Comparison of ENCODE assay signal across 9 mouse cellular contexts in genomic region chr9:27300698-27301097, GRCm38 (mm10). TPM values are rescaled to one million over a fixed set of nuclear protein-coding genes. Genes with fewer than 3 reads are reported as not detected.
DNase-seq lines count a peak whose midpoint lies in the region; ATAC-seq and TF ChIP-seq lines count a peak whose summit lies in the region.
"Had no signal": no experiment of that assay in that cellular context is flagged by ENCODE, and none has a peak within 500 bp of the region (broad histone marks: within the 10 kb centered on the region; RNA-seq: fewer than 3 reads in every experiment).

No protein-coding gene starts in this region.

- H3K27ac ChIP-seq in heart, embryonic 15.5 days, result no peak overlapping the region
- H3K27ac ChIP-seq in ES-E14 (ENCODE audit: insufficient read depth, low read depth, low read length, poor library complexity, severe bottlenecking), result no peak overlapping the region
- H3K27ac ChIP-seq in hindbrain, embryonic 11.5 days (ENCODE audit: low read depth, low read length), result no peak overlapping the region
- no peak overlapping the region for H3K27ac ChIP-seq in midbrain, embryonic 13.5 days

- peaks cover 36% of the 10 kb centered on the region for H3K4me1 ChIP-seq in heart, embryonic 15.5 days (replicated peaks)
- H3K4me1 ChIP-seq in ES-E14 (ENCODE audit: control insufficient read depth in 2 of 2, insufficient read depth in 2 of 2, low read length in 2 of 2, poor library complexity in 1 of 2), result peaks cover 8 to 40% of the 10 kb centered on the region in 2 experiments; a peak in 2 of 4 replicates
- peaks cover 12% of the 10 kb centered on the region; the same call in 1 of the 2 replicates for H3K4me1 ChIP-seq in hindbrain, embryonic 11.5 days (replicated peaks; ENCODE audit: control insufficient read depth, insufficient read depth, low read length)
- peaks cover 61% of the 10 kb centered on the region for H3K4me1 ChIP-seq in midbrain, embryonic 13.5 days (replicated peaks)

- H3K4me3 ChIP-seq in heart, embryonic 15.5 days, result peak overlapping the region; percentile 72
- H3K4me3 ChIP-seq in ES-E14 (ENCODE audit: insufficient read depth in 1 of 2, low read depth in 1 of 2, low read length in 2 of 2, poor library complexity in 1 of 2, severe bottlenecking in 1 of 2), result peak overlapping the region; percentile 79 to 95
- H3K4me3 ChIP-seq in hindbrain, embryonic 11.5 days (ENCODE audit: low read depth, low read length), result peak overlapping the region; percentile 71
- peak overlapping the region; percentile 79 for H3K4me3 ChIP-seq in midbrain, embryonic 13.5 days (replicated peaks)

- ATAC-seq in heart, embryonic 15.5 days (replicated peaks; ENCODE audit: insufficient number of reproducible peaks, insufficient read depth, low FRiP score, low read depth), result no peak
- no peak for ATAC-seq in hindbrain, embryonic 11.5 days (ENCODE audit: low FRiP score)
- no peak for ATAC-seq in midbrain, embryonic 13.5 days
- ATAC-seq in frontal cortex, adult (ENCODE audit: low TSS enrichment), result no peak

- peaks cover 41% of the 10 kb centered on the region for H3K27me3 ChIP-seq in heart, embryonic 15.5 days
- peaks cover 4% of the 10 kb centered on the region; the same call in 1 of the 2 replicates for H3K27me3 ChIP-seq in hindbrain, embryonic 11.5 days (ENCODE audit: control insufficient read depth, insufficient read depth, low read length)
- peaks cover 30% of the 10 kb centered on the region for H3K27me3 ChIP-seq in midbrain, embryonic 13.5 days

- DNase-seq in heart, adult 18-20 months, result no peak
- DNase-seq in ES-E14 (ENCODE audit: low read depth, low spot score), result no peak
- no peak for DNase-seq in hindbrain, embryonic 11.5 days (ENCODE audit: low spot score)
- DNase-seq in right cerebral cortex, postnatal 4 days, result no peak
- no peak for DNase-seq in cerebellum, adult 8-10 months

- H3K9ac ChIP-seq in heart, embryonic 15.5 days, result peak overlapping the region; percentile 54; the same call in 1 of the 2 replicates
- peak overlapping the region; percentile 55 for H3K9ac ChIP-seq in ES-E14 (ENCODE audit: insufficient read depth, low read depth, low read length, poor library complexity, severe bottlenecking)
- peak overlapping the region; percentile 68 for H3K9ac ChIP-seq in hindbrain, embryonic 11.5 days (ENCODE audit: low read depth, low read length)
- H3K9ac ChIP-seq in midbrain, embryonic 13.5 days (replicated peaks), result peak overlapping the region; percentile 84

- in situ Hi-C loops in ES-E14 (cut with MboI; ENCODE audit: low sequenced_read_pairs in 2 of 2, unreplicated experiment in 2 of 2), result no loop called here

- no peaks in the 10 kb centered on the region for H3K36me3 ChIP-seq in heart, embryonic 15.5 days
- H3K36me3 ChIP-seq in ES-E14 (ENCODE audit: control insufficient read depth, insufficient read depth, low read length, poor library complexity, severe bottlenecking), result peaks cover 2% of the 10 kb centered on the region; the same call in 1 of the 2 replicates
- H3K36me3 ChIP-seq in hindbrain, embryonic 11.5 days (ENCODE audit: control insufficient read depth, insufficient read depth, low read length), result no peaks in the 10 kb centered on the region
- H3K36me3 ChIP-seq in midbrain, embryonic 13.5 days, result no peaks in the 10 kb centered on the region

- 17% methylated on average over 4 of the region's 4 CpGs for WGBS in heart, embryonic 15.5 days
- WGBS in hindbrain, embryonic 11.5 days, result 7% methylated on average over 4 of the region's 4 CpGs
- 16% methylated on average over 4 of the region's 4 CpGs for WGBS in midbrain, embryonic 13.5 days

- peak overlapping the region; percentile 90 for H3K4me2 ChIP-seq in heart, embryonic 15.5 days
- H3K4me2 ChIP-seq in hindbrain, embryonic 11.5 days (replicated peaks; ENCODE audit: low read depth, low read length), result peak overlapping the region; percentile 98
- peak overlapping the region; percentile 95 for H3K4me2 ChIP-seq in midbrain, embryonic 13.5 days (replicated peaks)

- no peaks in the 10 kb centered on the region for H3K9me3 ChIP-seq in heart, embryonic 15.5 days (replicated peaks)
- no peaks in the 10 kb centered on the region for H3K9me3 ChIP-seq in ES-E14 (ENCODE audit: control insufficient read depth, insufficient read depth, low read depth, low read length)
- H3K9me3 ChIP-seq in hindbrain, embryonic 11.5 days (ENCODE audit: control insufficient read depth, low read length), result no peaks in the 10 kb centered on the region
- H3K9me3 ChIP-seq in midbrain, embryonic 13.5 days, result no peaks in the 10 kb centered on the region

TF ChIP-seq in ES-E14, 5 proteins besides CTCF, POLR2A, EP300 and RAD21:
- TF ChIP-seq ZC3H11A (IDR thresholded peaks at IDR 0.05; ENCODE audit: borderline replicate concordance, low read depth, low read length) (no peak), MAFK (IDR thresholded peaks at IDR 0.05; ENCODE audit: insufficient read depth, low read depth, low read length) (no peak), HCFC1 (IDR thresholded peaks at IDR 0.05; ENCODE audit: borderline replicate concordance, insufficient read depth, low read length) (no peak), CHD2 (IDR thresholded peaks at IDR 0.05; ENCODE audit: low read depth, low read length) (0 out of 2 replicates have a peak, but pooled peaks have one; percentile 31)

RNA-seq across cellular contexts. Expression of gene Igsf9b, which starts 1.7 kb away (rescaled TPM):
- 4.0 and 5.1 TPM in 2 replicates for polyA plus RNA-seq in heart, embryonic 15.5 days (2015; fragmentation: Nextera tagmentation; extraction: Ambion mirVana)
- 1 to 10 TPM; 3.6 to 3.8 TPM for total RNA-seq in heart, adult 18-20 months (2021)
- total RNA-seq in ES-E14 (2012; rRNA removed), result 31.5 and 63.1 TPM in 2 replicates
- polyA plus RNA-seq in hindbrain, embryonic 11.5 days (2014; fragmentation: Nextera tagmentation; extraction: Ambion mirVana), result 5.7 and 6.6 TPM in 2 replicates
- 11.3 and 12.6 TPM in 2 replicates for polyA plus RNA-seq in midbrain, embryonic 13.5 days (2015; fragmentation: Nextera tagmentation; extraction: Ambion mirVana)
- total RNA-seq: MEL had no signal
